Mouse (Mus musculus) T-cell, adult 2 months (primary cell): ENCODE data around the gene Tmem251.

Experiments
- DNase-seq: peaks from one replicate; pipeline ENCODE4 v3.0.0; 2022; ENCODE audit warnings: low spot score

Tmem251 gene

GRCm38 (mm10) chr12:102757055-102757688, 13.6 kb downstream of the Tmem251 start:
- DNase-seq: peak; percentile 8

GRCm38 (mm10) chr12:102757689-102758402, 14.3 kb downstream of the Tmem251 start, which contains the start of the genes Gm28051, Gon7 and Ubr7:
TSS of gene Gm28051 (minus strand) at chr12:102757765.
TSS of gene Gon7 (minus strand) at chr12:102757803.
TSS of gene Ubr7 (plus strand) at chr12:102757967.
- DNase-seq: peak; percentile 95

DNA sequence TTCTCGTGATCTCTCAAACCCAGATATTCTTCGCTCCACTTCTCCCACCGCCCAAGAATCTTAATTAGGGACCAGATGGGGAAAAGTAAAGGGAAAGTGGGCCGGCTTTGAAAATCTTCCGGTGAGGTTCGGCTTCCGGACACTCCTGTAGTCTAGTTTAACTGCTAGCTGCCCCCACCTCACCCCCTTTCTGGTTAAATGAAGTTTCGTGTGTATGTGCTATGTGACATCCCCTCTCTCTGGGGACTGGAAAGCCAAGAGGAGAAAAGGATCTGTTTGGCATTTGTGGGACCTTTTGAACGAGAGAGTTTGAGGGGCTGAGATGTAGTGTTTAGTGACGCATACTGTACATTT, 14.8 kb downstream of the Tmem251 start, which contains the start of gene Gm20604:
Gm20604 (minus strand) TSS at position 270 of the 354 bp plus-strand sequence.
- DNase-seq: no peak

DNA sequence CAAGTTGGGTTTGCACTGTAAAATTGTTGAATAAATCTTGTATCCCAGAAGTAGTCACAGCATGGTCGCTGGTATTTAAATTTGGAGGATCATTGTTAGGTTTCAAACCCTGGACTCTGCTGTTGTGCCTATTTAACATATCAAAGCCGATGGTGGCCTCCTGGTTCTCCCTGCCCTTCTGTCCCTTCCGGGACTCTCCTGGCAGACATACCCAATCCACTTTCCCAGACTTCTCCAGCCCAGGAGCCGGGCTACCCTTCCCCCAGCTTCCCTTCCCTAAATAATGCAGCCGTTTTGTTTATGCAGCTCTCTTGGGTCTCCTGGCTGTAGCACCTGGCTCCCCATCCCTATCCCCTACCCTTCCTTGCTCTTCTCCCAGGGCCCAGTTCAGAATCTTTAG, 15.4 kb downstream of the Tmem251 start:
- no peak for DNase-seq

GRCm38 (mm10) chr12:102761668-102762067, 18.1 kb downstream of the Tmem251 start:
- no peak for DNase-seq

DNA sequence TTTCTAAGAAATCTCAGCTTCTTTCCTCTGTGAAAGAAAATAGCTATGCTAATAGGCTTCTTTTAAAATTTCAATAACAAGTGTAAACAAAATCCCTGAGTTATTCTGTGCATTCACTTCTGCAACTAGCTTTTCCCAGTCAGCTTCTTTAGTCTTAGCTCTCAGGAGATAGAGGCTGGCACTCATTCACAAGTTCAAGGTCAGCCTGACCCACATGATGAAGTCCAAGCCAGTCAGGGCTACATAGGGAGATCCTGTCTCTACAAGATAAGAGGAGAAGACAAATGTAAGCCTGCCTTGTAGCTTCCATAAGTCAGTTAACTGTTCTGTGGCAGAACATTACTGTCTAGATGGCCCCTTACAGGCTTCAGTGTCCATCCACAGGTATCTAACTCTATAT, 20.1 kb downstream of the Tmem251 start:
- no peak for DNase-seq

DNA sequence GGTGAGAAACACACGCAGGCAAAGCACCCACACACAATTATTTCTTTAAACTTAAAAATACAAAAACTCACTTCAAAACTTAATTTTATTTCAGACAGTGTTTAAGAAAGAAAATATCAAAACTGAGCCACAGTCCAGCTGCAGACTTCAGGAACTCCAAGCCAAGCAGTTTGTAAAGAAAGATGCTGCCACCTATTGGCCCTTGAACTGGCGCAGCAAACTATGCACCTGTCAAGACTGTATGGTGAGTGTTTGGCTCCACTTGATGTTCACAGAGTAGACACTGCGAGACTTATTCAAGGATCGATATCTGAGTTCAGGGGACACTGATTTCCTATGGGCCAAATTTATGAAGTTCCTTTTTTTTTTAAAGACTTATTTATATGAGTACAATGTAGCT, 25.4 kb downstream of the Tmem251 start:
- peak; percentile 9 for DNase-seq

GRCm38 (mm10) chr12:102771601-102772000, 28.0 kb downstream of the Tmem251 start:
- no peak for DNase-seq

- no peak for DNase-seq
Observed at GRCm38 (mm10) chr12:102772676-102773075, 29.1 kb downstream of the Tmem251 start.

DNA sequence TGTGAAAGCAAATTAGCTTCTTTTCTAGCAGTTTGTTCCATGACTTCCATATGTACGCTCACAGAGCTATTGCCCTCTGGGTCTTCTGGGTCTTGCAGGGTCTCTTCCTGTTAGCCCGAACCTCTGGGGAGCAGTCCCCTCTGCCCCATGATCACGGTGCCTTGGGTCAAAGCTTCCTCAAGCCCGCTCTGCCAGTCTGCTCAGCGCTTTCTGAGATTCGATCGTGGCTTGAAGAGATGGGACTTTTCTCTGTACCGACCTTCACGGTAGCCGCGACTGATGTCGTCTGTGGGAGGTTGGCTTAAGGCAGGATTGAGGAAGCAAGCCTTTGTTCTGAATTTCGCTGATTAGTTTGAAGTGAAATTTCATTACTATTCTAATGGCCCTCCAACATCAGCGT, 32.5 kb downstream of the Tmem251 start:
- DNase-seq: no peak

- no peak for DNase-seq
Observed at GRCm38 (mm10) chr12:102778151-102778550, 34.6 kb downstream of the Tmem251 start.

GRCm38 (mm10) chr12:102779452-102779851, 35.9 kb downstream of the Tmem251 start:
- no peak for DNase-seq

- peak; percentile 57 for DNase-seq
Observed at GRCm38 (mm10) chr12:102782841-102783240, 39.3 kb downstream of the Tmem251 start.

DNA sequence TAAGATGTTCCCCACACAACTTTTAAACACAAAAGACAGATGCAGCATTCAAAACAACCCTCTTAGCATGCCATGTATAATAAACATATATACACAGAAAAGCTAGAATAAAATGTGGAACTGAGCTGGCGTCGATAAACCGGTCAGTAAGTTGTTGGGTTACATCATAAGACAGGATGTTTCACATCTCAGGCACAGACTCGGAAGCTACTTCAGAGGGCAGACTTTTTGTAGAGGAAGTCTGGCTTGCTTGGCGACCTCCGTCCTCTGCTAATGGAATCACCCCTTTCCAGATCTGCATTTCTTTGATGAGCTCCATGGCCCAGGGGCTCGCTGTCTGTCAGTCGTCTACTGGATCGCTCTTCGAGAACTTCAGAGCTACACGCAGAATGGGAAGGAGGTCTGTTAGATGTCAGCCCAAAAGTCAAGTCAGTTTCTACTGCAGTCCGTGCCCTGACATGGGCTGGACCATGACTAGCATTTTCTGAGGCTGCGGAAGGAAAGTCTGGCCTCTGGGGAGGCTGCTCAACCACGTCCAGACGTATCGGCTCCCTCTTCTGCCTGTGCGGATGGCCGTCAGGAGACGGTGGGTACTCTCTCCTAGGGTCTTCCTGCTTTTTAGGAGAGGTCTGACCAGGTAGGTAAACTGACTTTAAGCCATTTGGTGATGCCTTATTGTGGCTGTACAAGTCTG, 41.5 kb downstream of the Tmem251 start:
- no peak for DNase-seq

GRCm38 (mm10) chr12:102785593-102785985, 42.0 kb downstream of the Tmem251 start:
- DNase-seq: no peak

DNA sequence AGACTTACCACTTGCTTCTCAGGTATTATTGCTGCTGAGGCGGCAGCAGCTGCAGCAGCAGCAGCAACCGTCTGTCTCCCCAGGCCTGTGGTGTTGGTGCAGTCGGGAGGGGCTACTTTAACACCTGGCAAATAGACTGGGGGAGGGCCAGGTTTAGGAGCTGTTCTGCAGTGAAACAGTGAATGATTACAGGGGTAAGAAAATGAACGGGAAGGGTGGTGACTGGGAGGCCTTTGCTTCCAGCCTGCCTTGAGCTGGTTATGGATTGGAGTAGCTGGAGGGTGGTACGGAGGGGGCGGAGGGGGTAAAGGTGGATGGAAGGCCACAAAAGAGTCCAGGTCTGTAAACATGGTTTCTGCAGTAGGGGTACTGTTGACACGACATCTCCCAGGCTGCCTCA, 44.4 kb downstream of the Tmem251 start:
- DNase-seq: no peak
